Mouse (Mus musculus): ENCODE measurements around the gene Spata22. TPM values are rescaled to one million over a fixed set of nuclear protein-coding genes. Genes with fewer than 3 reads are reported as not detected.
"Not testable (repeated sequence)": the region's sequence is repeated elsewhere in the genome, so short reads cannot be mapped to it uniquely, and the experiment has no call there.

Gene Spata22
- polyA plus RNA-seq, 1 experiment from 2014 or later = not detected

DNA sequence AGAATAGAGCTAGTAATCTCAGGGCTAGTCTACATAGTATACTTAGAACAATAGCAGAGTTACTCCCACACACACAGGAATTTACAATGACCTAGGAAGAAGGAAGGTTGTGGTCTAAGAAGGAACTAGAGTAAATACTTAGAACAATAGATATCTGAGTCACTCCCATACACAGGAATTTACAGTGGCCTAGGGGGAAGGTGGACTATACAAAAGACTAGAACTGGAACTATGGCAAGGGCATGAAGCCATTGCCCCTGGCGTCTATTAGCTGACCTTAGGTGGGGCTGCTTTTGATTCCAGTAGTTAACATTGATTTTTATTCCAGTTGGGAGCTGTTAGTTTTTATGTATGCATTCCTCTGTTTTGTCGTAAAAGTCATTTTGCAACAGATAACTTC lies 11.0 kb upstream of the Spata22 start:
- H3K27ac ChIP-seq (replicated peaks; ENCODE audit: low read depth, low read length); ATAC-seq (ENCODE audit: low read depth); H3K4me1 ChIP-seq (ENCODE audit: control insufficient read depth, insufficient read depth, low read length); H3K36me3 ChIP-seq (ENCODE audit: control insufficient read depth, insufficient read depth, low read length); H3K4me2 ChIP-seq (ENCODE audit: low read depth, low read length); H3K9me3 ChIP-seq (ENCODE audit: control insufficient read depth, low read length); H3K9ac ChIP-seq (ENCODE audit: low read depth, low read length); DNase-seq (ENCODE audit: low spot score); H3K4me3 ChIP-seq (ENCODE audit: low read depth, low read length); H3K27me3 ChIP-seq (replicated peaks; ENCODE audit: control insufficient read depth, insufficient read depth, low read length): not testable (repeated sequence)
- WGBS = 77% methylated on average over 2 of the region's 2 CpGs

DNA sequence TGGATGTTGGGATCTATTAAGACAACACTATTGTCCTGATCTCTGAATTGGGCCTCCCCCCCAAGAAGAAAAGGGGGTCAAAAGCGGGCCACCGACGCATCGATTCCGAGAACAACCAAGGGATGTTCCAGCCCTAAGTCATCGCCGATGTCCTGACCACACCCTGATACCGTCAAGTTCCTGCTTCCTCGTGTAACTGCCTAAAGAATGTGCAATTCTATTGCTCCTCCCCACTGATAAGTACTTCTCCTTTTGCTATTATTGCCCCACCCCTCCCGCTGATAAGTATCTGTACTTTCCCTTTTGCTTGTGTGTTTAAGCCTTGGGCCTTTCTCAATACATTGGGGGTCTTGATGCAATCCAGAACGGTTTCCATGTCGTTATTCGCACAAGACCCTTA lies 8.5 kb upstream of the Spata22 start:
- H3K27me3 ChIP-seq (replicated peaks; ENCODE audit: control insufficient read depth, insufficient read depth, low read length); H3K4me1 ChIP-seq (ENCODE audit: control insufficient read depth, insufficient read depth, low read length); H3K27ac ChIP-seq (replicated peaks; ENCODE audit: low read depth, low read length); DNase-seq (ENCODE audit: low spot score); ATAC-seq (ENCODE audit: low read depth); H3K9ac ChIP-seq (ENCODE audit: low read depth, low read length); H3K4me2 ChIP-seq (ENCODE audit: low read depth, low read length); H3K9me3 ChIP-seq (ENCODE audit: control insufficient read depth, low read length); H3K36me3 ChIP-seq (ENCODE audit: control insufficient read depth, insufficient read depth, low read length); H3K4me3 ChIP-seq (ENCODE audit: low read depth, low read length): not testable (repeated sequence)
- WGBS = 92% methylated on average over 13 of the region's 13 CpGs

DNA sequence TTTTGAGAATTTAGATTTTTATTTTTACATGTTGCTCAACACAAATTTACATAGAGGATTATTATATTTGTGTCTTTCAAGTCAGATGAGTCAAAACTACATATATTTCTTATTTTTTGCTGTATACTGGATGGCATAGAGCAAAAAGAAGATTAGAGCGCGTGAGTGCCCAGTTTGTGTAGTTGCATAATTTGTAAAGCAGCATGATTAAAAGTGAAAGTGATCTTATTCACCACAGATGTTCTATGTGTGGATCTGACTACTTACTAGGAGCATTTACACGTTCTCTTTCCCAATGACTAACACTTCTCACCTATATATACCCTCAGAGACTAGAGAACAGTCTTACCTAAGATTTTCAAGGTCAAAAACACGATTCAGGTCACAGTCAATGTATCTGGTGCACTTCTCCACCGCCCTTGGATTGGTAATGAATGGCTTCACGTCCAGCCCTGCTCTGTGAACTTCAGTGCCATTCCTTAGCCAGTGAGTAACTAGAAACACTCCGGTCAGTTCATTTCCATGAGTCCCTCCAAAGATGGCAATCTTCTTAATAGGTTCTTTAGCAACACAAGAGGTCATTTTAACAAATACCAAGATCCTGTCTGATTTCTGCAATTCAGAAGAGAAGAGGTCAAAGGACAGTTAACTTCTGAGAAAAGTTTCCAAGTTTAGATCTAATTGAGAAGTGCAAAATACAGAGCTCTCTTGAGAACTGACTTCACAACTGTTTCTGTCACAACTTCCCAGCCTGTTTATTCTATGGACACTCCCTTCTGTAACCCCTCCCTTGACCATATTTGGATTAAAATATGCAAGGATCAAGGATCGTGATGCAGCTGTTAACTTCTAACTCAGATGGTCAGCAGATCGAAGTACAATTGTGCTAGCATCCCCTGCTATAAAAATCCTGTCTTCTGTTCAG lies 5.4 kb upstream of the Spata22 start:
- H3K4me2 ChIP-seq (ENCODE audit: low read depth, low read length) = no peak overlapping the region
- DNase-seq (ENCODE audit: low spot score) (no peak), ATAC-seq (ENCODE audit: low read depth) (no peak)
- 0 out of 2 replicates have a peak, but pooled peaks cover 4% of the 10 kb centered on the region for H3K4me1 ChIP-seq (ENCODE audit: control insufficient read depth, insufficient read depth, low read length)
- no peak overlapping the region for H3K27ac ChIP-seq (replicated peaks; ENCODE audit: low read depth, low read length)
- H3K9me3 ChIP-seq (ENCODE audit: control insufficient read depth, low read length) = no peaks in the 10 kb centered on the region
- H3K36me3 ChIP-seq (ENCODE audit: control insufficient read depth, insufficient read depth, low read length) = no peaks in the 10 kb centered on the region
- H3K4me3 ChIP-seq (ENCODE audit: low read depth, low read length) = no peak overlapping the region
- WGBS = 62% methylated on average over 9 of the region's 9 CpGs
- H3K9ac ChIP-seq (ENCODE audit: low read depth, low read length) = no peak overlapping the region
- no peaks in the 10 kb centered on the region for H3K27me3 ChIP-seq (replicated peaks; ENCODE audit: control insufficient read depth, insufficient read depth, low read length)

DNA sequence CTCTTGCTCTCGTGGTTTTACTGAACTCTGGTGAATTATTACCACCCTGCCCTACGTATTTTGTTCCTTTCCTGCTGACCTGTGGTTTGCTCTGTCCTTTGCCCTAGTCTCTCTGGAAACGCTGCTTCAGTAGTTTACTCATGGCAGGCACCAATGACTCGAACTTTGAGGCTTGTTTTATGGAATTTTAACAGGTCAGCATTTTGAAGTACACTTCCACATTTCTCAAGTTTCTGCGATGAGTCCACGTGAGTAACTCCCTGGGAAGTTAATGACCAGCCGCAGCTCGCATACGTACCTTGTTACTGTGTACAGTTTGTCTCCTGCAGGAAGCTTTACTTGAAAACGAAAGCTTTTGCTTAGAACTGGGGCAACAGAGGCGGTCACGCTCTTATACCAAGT lies 3.1 kb upstream of the Spata22 start:
- Histone ChIP-seq H3K4me3 (ENCODE audit: low read depth, low read length) (no peak overlapping the region), H3K27ac (replicated peaks; ENCODE audit: low read depth, low read length) (no peak overlapping the region), H3K27me3 (replicated peaks; ENCODE audit: control insufficient read depth, insufficient read depth, low read length) (no peaks in the 10 kb centered on the region), H3K4me1 (ENCODE audit: control insufficient read depth, insufficient read depth, low read length) (0 out of 2 replicates have a peak, but pooled peaks cover 4% of the 10 kb centered on the region), H3K9ac (ENCODE audit: low read depth, low read length) (no peak overlapping the region), H3K36me3 (ENCODE audit: control insufficient read depth, insufficient read depth, low read length) (no peaks in the 10 kb centered on the region), H3K9me3 (ENCODE audit: control insufficient read depth, low read length) (no peaks in the 10 kb centered on the region), H3K4me2 (ENCODE audit: low read depth, low read length) (peak overlapping the region; percentile 18; the same call in 1 of the 2 replicates)
- no peak for ATAC-seq (ENCODE audit: low read depth)
- DNase-seq (ENCODE audit: low spot score) = peak; percentile 11
- 31% methylated on average over 12 of the region's 12 CpGs for WGBS

DNA sequence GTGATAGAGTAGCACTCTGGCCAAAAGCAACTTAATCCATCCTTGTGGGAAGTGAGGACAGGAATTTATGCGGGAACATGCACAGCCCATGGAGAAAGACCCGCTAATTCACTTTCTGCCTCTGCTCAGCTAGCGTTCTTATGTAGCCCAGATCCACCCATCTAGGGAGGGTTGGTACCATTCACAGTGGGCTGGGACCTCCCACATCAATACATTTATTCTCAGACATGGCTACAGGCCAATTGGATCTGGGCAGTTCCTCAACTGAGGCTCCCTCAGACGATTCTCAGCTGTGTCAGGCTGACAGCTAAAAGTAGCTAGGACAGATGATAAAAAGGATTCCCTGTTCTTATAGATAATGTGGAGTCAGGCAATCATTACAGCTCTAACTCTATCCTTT lies 2.2 kb upstream of the Spata22 start:
- no peak overlapping the region for H3K4me3 ChIP-seq (ENCODE audit: low read depth, low read length)
- DNase-seq (ENCODE audit: low spot score) = peak; percentile 16
- no peak overlapping the region for H3K9ac ChIP-seq (ENCODE audit: low read depth, low read length)
- H3K27me3 ChIP-seq (replicated peaks; ENCODE audit: control insufficient read depth, insufficient read depth, low read length) = no peaks in the 10 kb centered on the region
- H3K27ac ChIP-seq (replicated peaks; ENCODE audit: low read depth, low read length) = no peak overlapping the region
- ATAC-seq (ENCODE audit: low read depth) = no peak
- 0 out of 2 replicates have a peak, but pooled peaks cover 4% of the 10 kb centered on the region for H3K4me1 ChIP-seq (ENCODE audit: control insufficient read depth, insufficient read depth, low read length)
- no peaks in the 10 kb centered on the region for H3K9me3 ChIP-seq (ENCODE audit: control insufficient read depth, low read length)
- no peak overlapping the region for H3K4me2 ChIP-seq (ENCODE audit: low read depth, low read length)
- no peaks in the 10 kb centered on the region for H3K36me3 ChIP-seq (ENCODE audit: control insufficient read depth, insufficient read depth, low read length)
- 67% methylated on average over 4 of the region's 4 CpGs for WGBS

DNA sequence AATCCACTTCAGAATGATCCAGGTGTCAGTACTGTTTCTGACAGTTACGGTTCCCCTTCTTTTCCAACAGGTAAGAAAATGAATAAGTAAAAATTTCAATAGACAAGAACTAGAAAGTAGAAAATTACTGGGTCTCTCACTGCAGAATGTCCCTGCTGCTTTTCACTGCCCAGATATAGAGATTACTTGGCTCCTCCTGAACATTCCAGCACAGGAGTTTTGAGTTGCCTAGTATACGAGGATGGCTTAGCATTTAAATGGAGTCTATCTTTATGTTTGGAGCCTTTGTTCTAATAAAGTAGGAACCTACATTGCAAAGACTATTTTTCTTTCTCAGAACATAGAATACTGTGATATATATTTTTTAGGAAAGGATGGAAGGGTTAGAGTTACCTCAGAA lies 3.8 kb downstream of the Spata22 start:
- ATAC-seq (ENCODE audit: low read depth) (no peak), DNase-seq (ENCODE audit: low spot score) (no peak)
- Histone ChIP-seq H3K9me3 (ENCODE audit: control insufficient read depth, low read length) (no peaks in the 10 kb centered on the region), H3K27ac (replicated peaks; ENCODE audit: low read depth, low read length) (no peak overlapping the region), H3K36me3 (ENCODE audit: control insufficient read depth, insufficient read depth, low read length) (no peaks in the 10 kb centered on the region), H3K27me3 (replicated peaks; ENCODE audit: control insufficient read depth, insufficient read depth, low read length) (no peaks in the 10 kb centered on the region), H3K4me2 (ENCODE audit: low read depth, low read length) (no peak overlapping the region), H3K4me1 (ENCODE audit: control insufficient read depth, insufficient read depth, low read length) (no peaks in the 10 kb centered on the region), H3K4me3 (ENCODE audit: low read depth, low read length) (no peak overlapping the region), H3K9ac (ENCODE audit: low read depth, low read length) (no peak overlapping the region)
- WGBS = 63% methylated on average over 2 of the region's 2 CpGs

DNA sequence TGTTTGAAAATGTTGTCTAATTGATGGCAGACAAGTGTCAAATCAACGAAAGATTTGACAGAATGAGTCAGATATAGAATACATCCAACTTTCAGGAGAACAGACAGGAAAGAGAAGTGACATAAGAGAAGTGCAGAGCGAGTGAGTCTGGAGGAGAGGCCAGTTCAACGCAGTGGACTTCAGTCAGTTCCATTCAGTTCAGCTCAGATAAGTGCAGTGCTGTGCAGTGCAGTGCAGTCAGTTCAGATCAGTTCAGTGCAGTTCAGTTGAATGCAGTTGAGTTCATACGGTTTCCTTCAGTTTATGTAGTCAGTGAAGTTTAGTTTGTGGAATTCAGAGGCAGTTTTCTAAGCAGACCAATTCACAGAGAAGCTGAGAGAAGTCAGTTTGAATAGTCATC lies 7.4 kb downstream of the Spata22 start:
- 75% methylated on average over 4 of the region's 4 CpGs for WGBS
- ATAC-seq (ENCODE audit: low read depth) (no peak), DNase-seq (ENCODE audit: low spot score) (no peak)
- no peaks in the 10 kb centered on the region for H3K36me3 ChIP-seq (ENCODE audit: control insufficient read depth, insufficient read depth, low read length)
- H3K4me2 ChIP-seq (ENCODE audit: low read depth, low read length) = no peak overlapping the region
- no peaks in the 10 kb centered on the region for H3K4me1 ChIP-seq (ENCODE audit: control insufficient read depth, insufficient read depth, low read length)
- H3K27ac ChIP-seq (replicated peaks; ENCODE audit: low read depth, low read length) = no peak overlapping the region
- no peak overlapping the region for H3K4me3 ChIP-seq (ENCODE audit: low read depth, low read length)
- H3K9ac ChIP-seq (ENCODE audit: low read depth, low read length) = no peak overlapping the region
- H3K9me3 ChIP-seq (ENCODE audit: control insufficient read depth, low read length) = no peaks in the 10 kb centered on the region
- H3K27me3 ChIP-seq (replicated peaks; ENCODE audit: control insufficient read depth, insufficient read depth, low read length) = no peaks in the 10 kb centered on the region

DNA sequence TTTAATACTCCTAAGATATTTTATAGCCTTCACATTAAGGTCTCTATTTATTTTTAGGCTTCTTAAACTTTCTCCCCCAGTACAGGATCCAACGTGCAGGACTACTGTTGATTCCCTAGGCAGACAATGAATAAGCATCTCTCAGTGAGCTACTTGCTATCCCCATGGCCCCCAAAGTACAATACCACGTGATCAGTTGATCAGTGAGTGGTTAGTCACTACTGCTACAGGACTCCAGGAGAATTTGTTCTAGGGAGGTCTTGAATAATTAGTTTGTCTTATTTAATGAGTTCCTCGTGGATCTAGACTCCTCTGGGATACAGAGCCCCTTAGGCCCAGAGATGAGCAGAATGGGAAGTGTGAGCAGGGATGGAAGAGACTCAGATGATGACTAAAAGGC lies 20.9 kb downstream of the Spata22 start, which contains the start of gene Olfr20:
Olfr20 (plus strand) TSS at position 301 of the 400 bp plus-strand sequence.
- 38% methylated on average over 3 of the region's 3 CpGs for WGBS
- DNase-seq (ENCODE audit: low spot score) (no peak), ATAC-seq (ENCODE audit: low read depth) (no peak)

DNA sequence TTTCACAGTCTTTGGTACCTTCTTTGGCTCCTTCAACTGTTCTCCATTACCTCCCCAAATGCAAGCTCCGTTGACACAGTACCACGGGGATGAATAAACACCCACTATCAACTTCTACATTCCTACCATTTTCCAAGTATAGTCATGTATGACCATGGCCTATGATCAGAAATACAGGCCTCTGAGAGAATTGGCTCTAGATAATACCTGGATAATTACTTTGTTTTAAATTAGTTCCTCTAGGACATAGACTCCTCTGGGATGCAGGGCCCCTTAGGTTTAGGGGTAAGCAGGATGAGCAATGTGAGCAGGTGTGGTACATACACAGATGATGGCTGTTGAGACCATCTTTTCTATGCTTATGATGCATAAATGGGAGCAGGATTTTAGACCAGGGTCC lies 41.4 kb downstream of the Spata22 start, which contains the start of gene Olfr376:
Olfr376 (plus strand) TSS at position 301 of the 400 bp plus-strand sequence.
- Histone ChIP-seq H3K4me1 (ENCODE audit: control insufficient read depth, insufficient read depth, low read length) (no peaks in the 10 kb centered on the region), H3K27me3 (replicated peaks; ENCODE audit: control insufficient read depth, insufficient read depth, low read length) (no peaks in the 10 kb centered on the region), H3K36me3 (ENCODE audit: control insufficient read depth, insufficient read depth, low read length) (no peaks in the 10 kb centered on the region), H3K9ac (ENCODE audit: low read depth, low read length) (no peak within 1 kb of the TSS), H3K4me2 (ENCODE audit: low read depth, low read length) (no peak within 1 kb of the TSS), H3K9me3 (ENCODE audit: control insufficient read depth, low read length) (no peaks in the 10 kb centered on the region), H3K27ac (replicated peaks; ENCODE audit: low read depth, low read length) (no peak within 1 kb of the TSS), H3K4me3 (ENCODE audit: low read depth, low read length) (no peak within 1 kb of the TSS)
- WGBS = 90% methylated on average over 2 of the region's 2 CpGs
- ATAC-seq (ENCODE audit: low read depth) = no peak
- DNase-seq (ENCODE audit: low spot score) = no peak

More for the DNA sequence above, 20.9 kb downstream of the Spata22 start, which contains the start of gene Olfr20:
- no peak within 1 kb of the TSS for H3K27ac ChIP-seq (replicated peaks; ENCODE audit: low read depth, low read length)
- no peak within 1 kb of the TSS for H3K4me3 ChIP-seq (ENCODE audit: low read depth, low read length)
- no peaks in the 10 kb centered on the region for H3K27me3 ChIP-seq (replicated peaks; ENCODE audit: control insufficient read depth, insufficient read depth, low read length)
- H3K9ac ChIP-seq (ENCODE audit: low read depth, low read length) = no peak within 1 kb of the TSS
- no peaks in the 10 kb centered on the region for H3K9me3 ChIP-seq (ENCODE audit: control insufficient read depth, low read length)
- no peaks in the 10 kb centered on the region for H3K36me3 ChIP-seq (ENCODE audit: control insufficient read depth, insufficient read depth, low read length)
- H3K4me1 ChIP-seq (ENCODE audit: control insufficient read depth, insufficient read depth, low read length) = no peaks in the 10 kb centered on the region
- H3K4me2 ChIP-seq (ENCODE audit: low read depth, low read length) = no peak within 1 kb of the TSS

Measured in embryonic facial prominence, embryonic 14.5 days (tissue).